Mouse (Mus musculus) adrenal gland, adult 2 months (tissue): Measurements from ENCODE around the gene Il1rapl2. TPM values are rescaled to one million over a fixed set of nuclear protein-coding genes. Genes with fewer than 3 reads are reported as not detected.
"Not testable (repeated sequence)": the region's sequence is repeated elsewhere in the genome, so short reads cannot be mapped to it uniquely, and the experiment has no call there.

Experiments used
- DNase-seq: peaks from one replicate; pipeline ENCODE4 v3.0.0; 2021
- polyA plus RNA-seq: library from polyadenylated mRNA; depleted of rRNA; stranded (reverse); fragments of >200 nt; gene quantifications from 2 replicates; pipeline ENCODE4 v1.2.3, GENCODE M21; 2012
- total RNA-seq, 2 experiments: library from RNA; stranded (reverse); gene quantifications; 2 replicates each; pipeline ENCODE4 v1.2.3; 2021

Gene Il1rapl2
- total and polyA plus RNA-seq, 3 experiments: 0.31 to 2.7 TPM; not detected in 1

- peak; percentile 6 for DNase-seq
Observed at GRCm38 (mm10) chrX:138170146-138170545, 599.7 kb downstream of the Il1rapl2 start.

GRCm38 (mm10) chrX:138209480-138209879 is 639.1 kb downstream of the Il1rapl2 start, which contains the start of gene Tex13a:
Tex13a (minus strand) TSS chrX:138209580.
- no peak for DNase-seq

GRCm38 (mm10) chrX:138234626-138235025 is 664.2 kb downstream of the Il1rapl2 start:
- DNase-seq: no peak

GRCm38 (mm10) chrX:138348736-138349135 is 778.3 kb downstream of the Il1rapl2 start:
- DNase-seq: not testable (repeated sequence)

GRCm38 (mm10) chrX:138433794-138434193 is 863.4 kb downstream of the Il1rapl2 start:
- DNase-seq: no peak

GRCm38 (mm10) chrX:138437939-138438338 is 867.5 kb downstream of the Il1rapl2 start:
- peak; percentile 23 for DNase-seq

GRCm38 (mm10) chrX:138449856-138450255 is 879.4 kb downstream of the Il1rapl2 start:
- no peak for DNase-seq

GRCm38 (mm10) chrX:138478488-138478887 is 908.1 kb downstream of the Il1rapl2 start:
- DNase-seq: no peak

GRCm38 (mm10) chrX:138500510-138500909 is 930.1 kb downstream of the Il1rapl2 start:
- no peak for DNase-seq

GRCm38 (mm10) chrX:138505049-138505448 is 934.6 kb downstream of the Il1rapl2 start:
- DNase-seq: no peak

- no peak for DNase-seq
Observed at GRCm38 (mm10) chrX:138620106-138620505, 1049.7 kb downstream of the Il1rapl2 start.

GRCm38 (mm10) chrX:138625311-138625710 is 1054.9 kb downstream of the Il1rapl2 start:
- DNase-seq: no peak

- DNase-seq: no peak
Observed at GRCm38 (mm10) chrX:138722372-138722771, 1152.0 kb downstream of the Il1rapl2 start.

GRCm38 (mm10) chrX:138800958-138801357 is 1230.5 kb downstream of the Il1rapl2 start:
- no peak for DNase-seq

- DNase-seq: no peak
Observed at GRCm38 (mm10) chrX:138831876-138832275, 1261.5 kb downstream of the Il1rapl2 start.

- DNase-seq: no peak
Observed at GRCm38 (mm10) chrX:138833894-138834293, 1263.5 kb downstream of the Il1rapl2 start.

GRCm38 (mm10) chrX:138838381-138838780 is 1268.0 kb downstream of the Il1rapl2 start:
- DNase-seq: no peak
